Mouse (Mus musculus) cortical plate, adult 2 months (tissue): ENCODE measurements around the gene Arhgap23.

Experiments
- CTCF ChIP-seq: fragments of 200-500 bp; IDR thresholded peaks from 2 replicates; pipeline ENCODE4 v1.5.1; 2011; ENCODE audit warnings: mild to moderate bottlenecking, control low read depth, low read length; ENCODE audit not compliant: insufficient read depth; ENCODE audit errors: extremely low read depth
- POLR2A ChIP-seq: fragments of 200-500 bp; IDR thresholded peaks from 2 replicates; pipeline ENCODE4 v1.6.1; 2011; ENCODE audit warnings: mild to moderate bottlenecking, low read length, control low read depth; ENCODE audit not compliant: insufficient read depth; ENCODE audit errors: extremely low read depth

DNA sequence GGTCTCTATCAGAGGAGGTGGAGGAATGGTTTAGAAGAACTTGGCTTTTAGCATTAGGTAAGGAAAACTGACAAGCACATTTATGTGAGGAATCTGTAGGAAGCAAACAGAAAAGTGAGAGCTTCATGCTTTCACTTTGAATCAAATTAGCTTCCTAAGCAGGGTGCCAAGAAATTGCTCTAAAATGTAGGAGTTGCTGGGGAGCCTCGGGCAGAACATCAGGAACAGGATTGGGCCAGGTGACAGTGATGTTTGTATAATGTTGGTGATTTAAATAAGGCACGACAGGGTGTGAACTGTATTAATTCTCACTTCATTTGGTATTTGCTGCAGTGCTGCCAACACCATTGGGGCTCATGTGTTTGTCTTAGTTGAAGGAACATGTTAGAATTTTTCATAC, 31.6 kb upstream of the Arhgap23 start:
- TF ChIP-seq CTCF = no peak
- TF ChIP-seq POLR2A = no peak
